Mouse (Mus musculus): ENCODE results near the gene Mogat2. TPM values are rescaled to one million over a fixed set of nuclear protein-coding genes. Genes with fewer than 3 reads are reported as not detected.

The Mogat2 gene
- not detected in 2 replicates for polyA plus RNA-seq (2012; ENCODE audit: insufficient read depth, insufficient read length, low replicate concordance, missing spikeins)

GRCm38 (mm10) chr7:99238417-99238816, at the start of gene Mogat2:
TSS of gene Mogat2 (minus strand) at chr7:99238619.
- H3K27ac ChIP-seq (ENCODE audit: insufficient read depth, low read depth, low read length): no peak within 1 kb of the TSS
- TF ChIP-seq CTCF (IDR thresholded peaks at IDR 0.05; ENCODE audit: insufficient read depth, low read depth, low read length) (no peak), POLR2A (IDR thresholded peaks at IDR 0.05; ENCODE audit: insufficient read depth, low read depth, low read length) (no peak)
- H3K4me1 ChIP-seq (ENCODE audit: control insufficient read depth, insufficient read depth, low read length): no peaks in the 10 kb centered on the region
- no peak within 1 kb of the TSS for H3K4me3 ChIP-seq (ENCODE audit: insufficient read depth, low read depth, low read length)
- 39% methylated on average over 13 of the region's 13 CpGs for WGBS

- no peak overlapping the region for H3K27ac ChIP-seq (ENCODE audit: insufficient read depth, low read depth, low read length)
- no peak for TF ChIP-seq POLR2A (IDR thresholded peaks at IDR 0.05; ENCODE audit: insufficient read depth, low read depth, low read length)
- TF ChIP-seq CTCF (IDR thresholded peaks at IDR 0.05; ENCODE audit: insufficient read depth, low read depth, low read length): no peak
- WGBS: 41% methylated on average over 3 of the region's 3 CpGs
Measured at GRCm38 (mm10) chr7:99287287-99287686, 48.9 kb upstream of the Mogat2 start.

GRCm38 (mm10) chr7:99279586-99279985, 41.2 kb upstream of the Mogat2 start:
- peaks cover 4% of the 10 kb centered on the region; the same call in 1 of the 2 replicates for H3K4me1 ChIP-seq (ENCODE audit: control insufficient read depth, insufficient read depth, low read length)
- no peak overlapping the region for H3K4me3 ChIP-seq (ENCODE audit: insufficient read depth, low read depth, low read length)
- H3K27ac ChIP-seq (ENCODE audit: insufficient read depth, low read depth, low read length): no peak overlapping the region
- WGBS: 85% methylated on average over 8 of the region's 8 CpGs
- TF ChIP-seq POLR2A (IDR thresholded peaks at IDR 0.05; ENCODE audit: insufficient read depth, low read depth, low read length) (no peak), CTCF (IDR thresholded peaks at IDR 0.05; ENCODE audit: insufficient read depth, low read depth, low read length) (no peak)

More at GRCm38 (mm10) chr7:99287287-99287686, 48.9 kb upstream of the Mogat2 start:
- Histone ChIP-seq H3K4me3 (ENCODE audit: insufficient read depth, low read depth, low read length) (no peak overlapping the region), H3K4me1 (ENCODE audit: control insufficient read depth, insufficient read depth, low read length) (peaks cover 9% of the 10 kb centered on the region; the same call in 1 of the 2 replicates)

- Histone ChIP-seq H3K4me1 (ENCODE audit: control insufficient read depth, insufficient read depth, low read length) (peaks cover 7% of the 10 kb centered on the region; the same call in 1 of the 2 replicates), H3K27ac (ENCODE audit: insufficient read depth, low read depth, low read length) (no peak overlapping the region), H3K4me3 (ENCODE audit: insufficient read depth, low read depth, low read length) (no peak overlapping the region)
- TF ChIP-seq CTCF (IDR thresholded peaks at IDR 0.05; ENCODE audit: insufficient read depth, low read depth, low read length): no peak
- TF ChIP-seq POLR2A (IDR thresholded peaks at IDR 0.05; ENCODE audit: insufficient read depth, low read depth, low read length): no peak
- 92% methylated on average over 8 of the region's 8 CpGs for WGBS
Measured at GRCm38 (mm10) chr7:99278309-99278708, 39.9 kb upstream of the Mogat2 start.

GRCm38 (mm10) chr7:99276679-99277078, 38.3 kb upstream of the Mogat2 start:
- TF ChIP-seq POLR2A (IDR thresholded peaks at IDR 0.05; ENCODE audit: insufficient read depth, low read depth, low read length): no peak
- no peak for TF ChIP-seq CTCF (IDR thresholded peaks at IDR 0.05; ENCODE audit: insufficient read depth, low read depth, low read length)
- peaks cover 12% of the 10 kb centered on the region for H3K4me1 ChIP-seq (ENCODE audit: control insufficient read depth, insufficient read depth, low read length)
- WGBS: 97% methylated on average over 1 of the region's 1 CpGs

GRCm38 (mm10) chr7:99275131-99275530, 36.7 kb upstream of the Mogat2 start:
- WGBS: 40% methylated on average over 6 of the region's 6 CpGs
- Histone ChIP-seq H3K4me3 (ENCODE audit: insufficient read depth, low read depth, low read length) (no peak overlapping the region), H3K4me1 (ENCODE audit: control insufficient read depth, insufficient read depth, low read length) (peaks cover 16% of the 10 kb centered on the region), H3K27ac (ENCODE audit: insufficient read depth, low read depth, low read length) (no peak overlapping the region)
- TF ChIP-seq POLR2A (IDR thresholded peaks at IDR 0.05; ENCODE audit: insufficient read depth, low read depth, low read length) (no peak), CTCF (IDR thresholded peaks at IDR 0.05; ENCODE audit: insufficient read depth, low read depth, low read length) (no peak)

More at GRCm38 (mm10) chr7:99276679-99277078, 38.3 kb upstream of the Mogat2 start:
- Histone ChIP-seq H3K27ac (ENCODE audit: insufficient read depth, low read depth, low read length) (no peak overlapping the region), H3K4me3 (ENCODE audit: insufficient read depth, low read depth, low read length) (no peak overlapping the region)

GRCm38 (mm10) chr7:99271630-99272029, 33.2 kb upstream of the Mogat2 start:
- H3K27ac ChIP-seq (ENCODE audit: insufficient read depth, low read depth, low read length): no peak overlapping the region
- TF ChIP-seq CTCF (IDR thresholded peaks at IDR 0.05; ENCODE audit: insufficient read depth, low read depth, low read length) (no peak), POLR2A (IDR thresholded peaks at IDR 0.05; ENCODE audit: insufficient read depth, low read depth, low read length) (no peak)
- WGBS: 35% methylated on average over 9 of the region's 9 CpGs
- peak overlapping the region; percentile 13; the same call in 1 of the 2 replicates for H3K4me3 ChIP-seq (ENCODE audit: insufficient read depth, low read depth, low read length)
- H3K4me1 ChIP-seq (ENCODE audit: control insufficient read depth, insufficient read depth, low read length): peaks cover 22% of the 10 kb centered on the region

- Histone ChIP-seq H3K4me1 (ENCODE audit: control insufficient read depth, insufficient read depth, low read length) (peaks cover 22% of the 10 kb centered on the region), H3K27ac (ENCODE audit: insufficient read depth, low read depth, low read length) (peak overlapping the region; percentile 35; the same call in 1 of the 2 replicates), H3K4me3 (ENCODE audit: insufficient read depth, low read depth, low read length) (peak overlapping the region; percentile 74)
- TF ChIP-seq CTCF (IDR thresholded peaks at IDR 0.05; ENCODE audit: insufficient read depth, low read depth, low read length) (no peak), POLR2A (IDR thresholded peaks at IDR 0.05; ENCODE audit: insufficient read depth, low read depth, low read length) (no peak)
- WGBS: 10% methylated on average over 42 of the region's 42 CpGs
Measured at GRCm38 (mm10) chr7:99268951-99269945, 30.8 kb upstream of the Mogat2 start.

GRCm38 (mm10) chr7:99268506-99268900, 30.1 kb upstream of the Mogat2 start:
- no peak for TF ChIP-seq CTCF (IDR thresholded peaks at IDR 0.05; ENCODE audit: insufficient read depth, low read depth, low read length)
- no peak for TF ChIP-seq POLR2A (IDR thresholded peaks at IDR 0.05; ENCODE audit: insufficient read depth, low read depth, low read length)
- under 1% methylated on average over 29 of the region's 29 CpGs for WGBS
- Histone ChIP-seq H3K4me3 (ENCODE audit: insufficient read depth, low read depth, low read length) (peak overlapping the region; percentile 74), H3K4me1 (ENCODE audit: control insufficient read depth, insufficient read depth, low read length) (peaks cover 19% of the 10 kb centered on the region), H3K27ac (ENCODE audit: insufficient read depth, low read depth, low read length) (peak overlapping the region; percentile 35)
